Mouse (Mus musculus) ES-Bruce4 (cell line): ENCODE data around the gene Pax7. TPM values are rescaled to one million over a fixed set of nuclear protein-coding genes. Genes with fewer than 3 reads are reported as not detected.

ENCODE experiments used
- H3K27ac ChIP-seq: 2 replicates; pipeline ENCODE4 v1.5.1; 2012; ENCODE audit warnings: low read length, inconsistent platforms; ENCODE audit not compliant: insufficient read depth
- H3K27me3 ChIP-seq: 2 replicates; pipeline ENCODE4 v1.6.1; 2012; ENCODE audit warnings: mild to moderate bottlenecking, low read length, inconsistent platforms; ENCODE audit not compliant: control insufficient read depth, poor library complexity, insufficient read depth, severe bottlenecking
- H3K36me3 ChIP-seq: 2 replicates; pipeline ENCODE4 v1.6.1; 2012; ENCODE audit warnings: inconsistent platforms, mild to moderate bottlenecking, low read length, moderate library complexity; ENCODE audit not compliant: control insufficient read depth, poor library complexity, insufficient read depth, severe bottlenecking
- H3K4me1 ChIP-seq: one replicate; pipeline ENCODE4 v1.8.1; 2011; ENCODE audit warnings: low read length; ENCODE audit not compliant: control insufficient read depth, insufficient read depth
- H3K4me3 ChIP-seq: 2 replicates; pipeline ENCODE4 v1.5.1; 2011; ENCODE audit warnings: low read depth, mild to moderate bottlenecking, low read length
- H3K9ac ChIP-seq: 2 replicates; pipeline ENCODE4 v1.6.1; 2012; ENCODE audit warnings: low read depth, mild to moderate bottlenecking, inconsistent platforms; ENCODE audit not compliant: poor library complexity, severe bottlenecking
- H3K9me3 ChIP-seq: replicated peaks from 2 replicates; pipeline ENCODE4 v1.6.1; 2012; ENCODE audit warnings: mild to moderate bottlenecking, low read length, inconsistent platforms; ENCODE audit not compliant: control insufficient read depth, poor library complexity, insufficient read depth, severe bottlenecking
- CTCF ChIP-seq: IDR thresholded peaks from one replicate; pipeline ENCODE4 v1.8.1; 2011; ENCODE audit warnings: low read depth, low read length
- EP300 ChIP-seq: IDR thresholded peaks from 2 replicates; pipeline ENCODE4 v1.6.1; 2011; ENCODE audit warnings: low read depth, low read length; ENCODE audit not compliant: insufficient read depth
- POLR2A ChIP-seq: IDR thresholded peaks from one replicate; pipeline ENCODE4 v1.8.1; 2011; ENCODE audit warnings: low read length; ENCODE audit not compliant: insufficient read depth
- polyA plus RNA-seq: library from polyadenylated mRNA; stranded (reverse); fragments of >200 nt; gene quantifications from 2 replicates; pipeline ENCODE4 v1.2.4, GENCODE M21; 2011; ENCODE audit warnings: low read depth; ENCODE audit not compliant: missing spikeins, insufficient read depth, insufficient read length

Gene Pax7
- polyA plus RNA-seq, 1 experiment, result not detected

DNA sequence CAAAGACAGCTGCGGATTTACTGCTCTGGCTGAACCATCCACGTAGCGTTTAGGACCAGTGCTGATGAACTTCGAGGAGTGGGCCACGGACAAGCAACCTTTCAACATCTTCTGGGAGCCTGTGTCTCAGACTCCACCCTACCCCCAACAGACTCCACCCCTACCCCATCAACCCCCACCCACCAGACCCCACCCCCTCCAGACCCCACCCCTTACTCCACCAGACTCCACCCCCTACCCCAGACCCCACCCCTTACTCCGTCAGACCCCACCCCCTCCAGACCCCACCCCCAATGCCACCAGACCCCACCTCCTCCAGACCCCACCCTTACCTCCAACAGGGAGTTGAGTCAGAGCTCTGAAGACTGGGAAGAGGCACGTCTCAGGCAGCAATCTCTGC, 10.1 kb upstream of the Pax7 start:
- Histone ChIP-seq H3K9me3 (no peaks in the 10 kb centered on the region), H3K36me3 (no peaks in the 10 kb centered on the region), H3K4me1 (peaks cover 3% of the 10 kb centered on the region), H3K27me3 (no peaks in the 10 kb centered on the region), H3K4me3 (no peak overlapping the region), H3K27ac (no peak overlapping the region), H3K9ac (no peak overlapping the region)
- TF ChIP-seq CTCF, result no peak
- TF ChIP-seq POLR2A, result no peak
- TF ChIP-seq EP300, result no peak

DNA sequence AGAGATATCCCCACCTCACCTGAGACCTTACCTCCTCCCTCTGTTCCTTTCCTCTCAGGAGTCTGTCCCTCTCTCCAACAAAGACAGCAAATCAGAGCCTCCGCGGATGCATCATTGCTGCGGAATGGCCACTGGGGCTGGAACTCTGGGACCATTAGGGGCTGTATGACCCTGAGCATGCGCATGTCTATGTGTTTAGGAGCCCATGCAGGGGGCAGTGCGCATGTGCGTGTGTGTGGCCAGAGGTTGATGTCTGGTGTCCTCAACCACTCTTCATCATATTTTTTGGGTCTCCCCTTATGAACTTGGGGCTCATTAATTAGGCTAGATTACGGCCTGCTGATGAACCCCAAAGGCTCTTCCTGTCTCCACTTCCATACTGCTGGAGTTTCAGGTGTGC, 9.6 kb upstream of the Pax7 start:
- Histone ChIP-seq H3K27ac (no peak overlapping the region), H3K27me3 (no peaks in the 10 kb centered on the region), H3K9me3 (no peaks in the 10 kb centered on the region), H3K9ac (no peak overlapping the region), H3K4me1 (peaks cover 3% of the 10 kb centered on the region), H3K36me3 (no peaks in the 10 kb centered on the region), H3K4me3 (no peak overlapping the region)
- TF ChIP-seq POLR2A (no peak), CTCF (no peak), EP300 (no peak)

DNA sequence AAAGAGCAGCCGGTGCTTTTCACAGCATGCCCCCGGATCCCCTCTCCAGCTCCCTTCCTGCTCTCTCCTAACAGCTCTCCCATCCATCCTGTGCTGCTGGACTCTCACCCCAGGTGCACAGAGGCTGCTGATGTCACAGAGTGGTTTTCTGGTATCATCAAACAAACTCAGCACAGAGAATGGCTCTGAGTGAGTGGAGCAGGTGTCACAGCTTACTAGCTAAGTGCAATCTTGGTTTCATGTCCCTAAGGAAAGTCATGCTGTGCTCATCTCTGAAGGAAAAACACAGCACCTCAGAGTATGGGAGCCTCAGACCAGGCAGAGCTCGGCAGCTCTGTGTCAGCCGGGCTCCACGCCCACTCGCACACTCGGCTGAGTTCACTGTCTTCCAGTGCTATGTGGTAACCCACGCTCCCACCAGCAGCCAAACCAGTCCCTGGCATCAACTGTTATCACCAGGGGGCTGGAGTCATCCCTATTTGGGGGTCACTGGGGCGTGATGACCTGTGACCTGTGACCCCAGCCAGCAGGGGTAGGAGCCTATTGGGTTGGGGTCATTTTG, 7.7 kb upstream of the Pax7 start:
- Histone ChIP-seq H3K4me3 (no peak overlapping the region), H3K27ac (no peak overlapping the region), H3K27me3 (peaks cover 7% of the 10 kb centered on the region; the same call in 1 of the 2 replicates), H3K4me1 (peaks cover 3% of the 10 kb centered on the region), H3K9me3 (0 out of 2 replicates have a peak, but pooled peaks cover 3% of the 10 kb centered on the region), H3K9ac (no peak overlapping the region), H3K36me3 (no peaks in the 10 kb centered on the region)
- no peak for TF ChIP-seq CTCF
- TF ChIP-seq EP300, result no peak
- TF ChIP-seq POLR2A, result no peak

DNA sequence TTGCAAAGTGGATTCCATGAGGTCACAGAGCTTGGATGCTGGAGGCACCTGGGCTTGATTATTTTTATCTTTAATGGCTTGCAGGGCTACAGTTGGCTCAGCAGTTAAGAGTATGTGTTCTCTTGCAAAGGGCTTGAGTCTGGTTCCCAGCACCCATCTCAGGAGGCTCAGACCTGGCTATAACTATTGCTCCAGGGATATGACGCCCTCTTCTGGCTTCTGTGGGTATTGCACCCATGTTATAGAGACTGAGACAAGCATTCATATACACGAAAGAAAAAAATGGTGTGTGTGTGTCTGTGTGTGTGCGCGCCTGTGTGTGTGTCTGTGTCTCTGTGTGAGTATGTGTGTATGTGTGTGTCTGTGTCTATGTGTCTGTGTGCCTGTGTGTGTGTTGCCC, 7.1 kb upstream of the Pax7 start:
- no peak overlapping the region for H3K9ac ChIP-seq
- no peaks in the 10 kb centered on the region for H3K36me3 ChIP-seq
- peaks cover 3% of the 10 kb centered on the region for H3K4me1 ChIP-seq
- H3K27ac ChIP-seq, result no peak overlapping the region
- peaks cover 7% of the 10 kb centered on the region; the same call in 1 of the 2 replicates for H3K27me3 ChIP-seq
- no peak overlapping the region for H3K4me3 ChIP-seq
- no peak for TF ChIP-seq EP300
- peak; percentile 36 for TF ChIP-seq CTCF
- no peak for TF ChIP-seq POLR2A
- 0 out of 2 replicates have a peak, but pooled peaks cover 3% of the 10 kb centered on the region for H3K9me3 ChIP-seq

DNA sequence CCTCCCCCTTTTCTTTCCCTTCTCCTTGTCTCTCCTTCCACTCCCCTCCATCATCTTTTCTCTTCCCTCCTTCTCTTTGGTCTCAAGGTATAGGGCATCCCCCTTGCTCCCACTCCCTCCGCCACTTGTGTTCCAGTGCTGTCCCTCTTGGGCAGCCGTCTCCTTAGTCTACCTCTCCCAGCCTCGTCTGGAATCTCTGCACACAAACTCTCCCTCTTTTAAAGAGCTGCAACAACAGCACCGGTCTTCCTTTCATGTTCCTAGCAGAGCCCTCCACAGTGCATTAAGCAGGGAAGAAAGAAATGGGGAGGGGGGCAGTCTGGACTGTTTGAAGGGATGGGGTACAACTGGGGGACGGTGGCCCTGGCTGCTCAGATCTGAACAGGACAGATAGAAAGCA, 3.4 kb upstream of the Pax7 start:
- no peak overlapping the region for H3K27ac ChIP-seq
- no peak overlapping the region for H3K4me3 ChIP-seq
- 0 out of 2 replicates have a peak, but pooled peaks cover 3% of the 10 kb centered on the region for H3K9me3 ChIP-seq
- TF ChIP-seq CTCF (no peak), POLR2A (no peak), EP300 (no peak)
- peaks cover 3% of the 10 kb centered on the region for H3K4me1 ChIP-seq
- H3K27me3 ChIP-seq, result peaks cover 27% of the 10 kb centered on the region
- no peak overlapping the region for H3K9ac ChIP-seq
- H3K36me3 ChIP-seq, result no peaks in the 10 kb centered on the region

DNA sequence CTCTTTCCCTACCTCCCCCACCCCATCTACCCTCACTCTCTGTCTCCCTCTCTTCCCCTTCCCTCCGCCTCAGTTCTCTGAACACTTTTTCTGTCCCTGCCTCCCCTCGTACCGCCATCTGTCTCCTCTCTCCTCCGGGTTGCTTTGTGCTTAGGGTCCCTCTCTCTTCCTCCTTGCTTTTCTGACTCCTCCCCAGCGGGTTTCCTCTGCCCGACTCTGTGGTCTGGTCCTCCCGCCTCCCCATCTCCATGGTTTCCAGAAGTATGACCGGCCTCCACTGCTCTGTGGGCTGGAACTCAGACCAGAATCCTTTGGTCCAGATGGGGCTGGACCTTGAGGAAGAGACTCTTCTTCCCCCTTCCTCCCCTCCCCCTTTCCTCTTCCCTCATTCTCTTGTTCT, 2.9 kb upstream of the Pax7 start:
- Histone ChIP-seq H3K9me3 (0 out of 2 replicates have a peak, but pooled peaks cover 3% of the 10 kb centered on the region), H3K4me3 (no peak overlapping the region), H3K27me3 (peaks cover 32% of the 10 kb centered on the region), H3K4me1 (peaks cover 2% of the 10 kb centered on the region), H3K36me3 (no peaks in the 10 kb centered on the region), H3K9ac (no peak overlapping the region), H3K27ac (no peak overlapping the region)
- no peak for TF ChIP-seq CTCF
